Mouse (Mus musculus): Measurements from ENCODE around the gene Zglp1.

- no peak for TF ChIP-seq CTCF (IDR thresholded peaks at IDR 0.05; ENCODE audit: extremely low read depth, insufficient read depth, insufficient read length, insufficient replicate concordance)
- TF ChIP-seq POLR2A (IDR thresholded peaks at IDR 0.05; ENCODE audit: low read depth, low read length), result no peak
Measured at GRCm38 (mm10) chr9:21036666-21037065, 30.2 kb downstream of the Zglp1 start.
